Mouse (Mus musculus): ENCODE data around the gene 1700037H04Rik. TPM values are rescaled to one million over a fixed set of nuclear protein-coding genes. Genes with fewer than 3 reads are reported as not detected.

1700037H04Rik gene
- polyA plus RNA-seq, 1 experiment from 2014 or later = 142 TPM

- Histone ChIP-seq H3K27ac (no peak overlapping the region), H3K4me1 (replicated peaks) (peaks cover 66% of the 10 kb centered on the region), H3K27me3 (ENCODE audit: insufficient read depth, poor library complexity, severe bottlenecking) (peaks cover 33% of the 10 kb centered on the region), H3K9me3 (no peaks in the 10 kb centered on the region), H3K36me3 (peaks cover 43% of the 10 kb centered on the region), H3K4me3 (no peak overlapping the region)
- WGBS = 91% methylated on average over 1 of the region's 1 CpGs
- DNase-seq (ENCODE audit: low spot score) = no peak
Observed at GRCm38 (mm10) chr2:131175945-131176309, 16.0 kb upstream of the 1700037H04Rik start.

- 73% methylated on average over 3 of the region's 3 CpGs for WGBS
Observed at GRCm38 (mm10) chr2:131175286-131175944, 15.5 kb upstream of the 1700037H04Rik start.

GRCm38 (mm10) chr2:131174700-131175099 lies 14.8 kb upstream of the 1700037H04Rik start:
- H3K4me3 ChIP-seq = peak overlapping the region; percentile 55
- peaks cover 70% of the 10 kb centered on the region for H3K4me1 ChIP-seq (replicated peaks)
- peaks cover 45% of the 10 kb centered on the region for H3K27me3 ChIP-seq (ENCODE audit: insufficient read depth, poor library complexity, severe bottlenecking)
- H3K9me3 ChIP-seq = no peaks in the 10 kb centered on the region
- 6% methylated on average over 11 of the region's 11 CpGs for WGBS
- DNase-seq (ENCODE audit: low spot score) = peak; percentile 67
- H3K36me3 ChIP-seq = peaks cover 43% of the 10 kb centered on the region
- no peak overlapping the region for H3K27ac ChIP-seq

More at GRCm38 (mm10) chr2:131175286-131175944, 15.5 kb upstream of the 1700037H04Rik start:
- DNase-seq (ENCODE audit: low spot score) = no peak
- no peak overlapping the region for H3K27ac ChIP-seq
- H3K4me3 ChIP-seq = no peak overlapping the region
- peaks cover 70% of the 10 kb centered on the region for H3K4me1 ChIP-seq (replicated peaks)
- no peaks in the 10 kb centered on the region for H3K9me3 ChIP-seq
- peaks cover 43% of the 10 kb centered on the region for H3K36me3 ChIP-seq
- peaks cover 38% of the 10 kb centered on the region for H3K27me3 ChIP-seq (ENCODE audit: insufficient read depth, poor library complexity, severe bottlenecking)

GRCm38 (mm10) chr2:131172322-131172721 lies 12.4 kb upstream of the 1700037H04Rik start:
- Histone ChIP-seq H3K27me3 (ENCODE audit: insufficient read depth, poor library complexity, severe bottlenecking) (peaks cover 47% of the 10 kb centered on the region), H3K9me3 (no peaks in the 10 kb centered on the region), H3K27ac (no peak overlapping the region), H3K4me3 (no peak overlapping the region), H3K4me1 (replicated peaks) (peaks cover 58% of the 10 kb centered on the region), H3K36me3 (peaks cover 32% of the 10 kb centered on the region)
- DNase-seq (ENCODE audit: low spot score) = no peak
- WGBS = 37% methylated on average over 9 of the region's 9 CpGs

- Histone ChIP-seq H3K4me1 (replicated peaks) (peaks cover 50% of the 10 kb centered on the region), H3K4me3 (peak overlapping the region; percentile 41), H3K9me3 (no peaks in the 10 kb centered on the region), H3K36me3 (peaks cover 24% of the 10 kb centered on the region), H3K27ac (no peak overlapping the region), H3K27me3 (ENCODE audit: insufficient read depth, poor library complexity, severe bottlenecking) (peaks cover 47% of the 10 kb centered on the region)
- 3% methylated on average over 43 of the region's 43 CpGs for WGBS
- peak; percentile 23 for DNase-seq (ENCODE audit: low spot score)
Observed at GRCm38 (mm10) chr2:131171401-131172104, 11.7 kb upstream of the 1700037H04Rik start.

GRCm38 (mm10) chr2:131170936-131171335 lies 11.1 kb upstream of the 1700037H04Rik start:
- Histone ChIP-seq H3K36me3 (peaks cover 18% of the 10 kb centered on the region), H3K9me3 (no peaks in the 10 kb centered on the region), H3K27me3 (ENCODE audit: insufficient read depth, poor library complexity, severe bottlenecking) (peaks cover 47% of the 10 kb centered on the region), H3K27ac (no peak overlapping the region), H3K4me1 (replicated peaks) (peaks cover 44% of the 10 kb centered on the region), H3K4me3 (peak overlapping the region; percentile 41)
- DNase-seq (ENCODE audit: low spot score) = no peak
- 12% methylated on average over 9 of the region's 9 CpGs for WGBS

GRCm38 (mm10) chr2:131168914-131169313 lies 9.0 kb upstream of the 1700037H04Rik start:
- Histone ChIP-seq H3K27me3 (ENCODE audit: insufficient read depth, poor library complexity, severe bottlenecking) (peaks cover 45% of the 10 kb centered on the region), H3K4me3 (no peak overlapping the region), H3K27ac (no peak overlapping the region), H3K4me1 (replicated peaks) (peaks cover 27% of the 10 kb centered on the region), H3K36me3 (peaks cover 13% of the 10 kb centered on the region; the same call in 1 of the 2 replicates), H3K9me3 (no peaks in the 10 kb centered on the region)
- no peak for DNase-seq (ENCODE audit: low spot score)
- 77% methylated on average over 1 of the region's 1 CpGs for WGBS

GRCm38 (mm10) chr2:131167984-131168383 lies 8.1 kb upstream of the 1700037H04Rik start:
- Histone ChIP-seq H3K27me3 (ENCODE audit: insufficient read depth, poor library complexity, severe bottlenecking) (peaks cover 35% of the 10 kb centered on the region), H3K27ac (no peak overlapping the region), H3K4me3 (no peak overlapping the region), H3K36me3 (peaks cover 13% of the 10 kb centered on the region; the same call in 1 of the 2 replicates), H3K9me3 (no peaks in the 10 kb centered on the region), H3K4me1 (replicated peaks) (peaks cover 27% of the 10 kb centered on the region)
- WGBS = 92% methylated on average over 6 of the region's 6 CpGs
- no peak for DNase-seq (ENCODE audit: low spot score)

- no peaks in the 10 kb centered on the region for H3K9me3 ChIP-seq
- no peak overlapping the region for H3K4me3 ChIP-seq
- H3K4me1 ChIP-seq (replicated peaks) = peaks cover 18% of the 10 kb centered on the region; the same call in 1 of the 2 replicates
- H3K27me3 ChIP-seq (ENCODE audit: insufficient read depth, poor library complexity, severe bottlenecking) = peaks cover 17% of the 10 kb centered on the region
- H3K27ac ChIP-seq = no peak overlapping the region
- H3K36me3 ChIP-seq = no peaks in the 10 kb centered on the region; the same call in 1 of the 2 replicates
- DNase-seq (ENCODE audit: low spot score) = no peak
- 90% methylated on average over 2 of the region's 2 CpGs for WGBS
Observed at GRCm38 (mm10) chr2:131166172-131166571, 6.3 kb upstream of the 1700037H04Rik start.

GRCm38 (mm10) chr2:131163924-131164323 lies 4.0 kb upstream of the 1700037H04Rik start:
- Histone ChIP-seq H3K27ac (no peak overlapping the region), H3K4me3 (no peak overlapping the region), H3K4me1 (replicated peaks) (peaks cover 20% of the 10 kb centered on the region), H3K27me3 (ENCODE audit: insufficient read depth, poor library complexity, severe bottlenecking) (no peaks in the 10 kb centered on the region), H3K9me3 (no peaks in the 10 kb centered on the region), H3K36me3 (no peaks in the 10 kb centered on the region)
- no peak for DNase-seq (ENCODE audit: low spot score)
- WGBS = 80% methylated on average over 7 of the region's 7 CpGs

GRCm38 (mm10) chr2:131160671-131161111 lies 810 bp upstream of the 1700037H04Rik start:
- no peak for DNase-seq (ENCODE audit: low spot score)
- Histone ChIP-seq H3K27me3 (ENCODE audit: insufficient read depth, poor library complexity, severe bottlenecking) (no peaks in the 10 kb centered on the region), H3K4me3 (peak overlapping the region; percentile 86), H3K4me1 (replicated peaks) (peaks cover 47% of the 10 kb centered on the region), H3K9me3 (no peaks in the 10 kb centered on the region), H3K36me3 (peaks cover 7% of the 10 kb centered on the region), H3K27ac (peak overlapping the region; percentile 95)
- WGBS = under 1% methylated on average over 17 of the region's 17 CpGs

GRCm38 (mm10) chr2:131159491-131159910 lies 380 bp downstream of the 1700037H04Rik start:
- Histone ChIP-seq H3K27me3 (ENCODE audit: insufficient read depth, poor library complexity, severe bottlenecking) (no peaks in the 10 kb centered on the region), H3K9me3 (no peaks in the 10 kb centered on the region), H3K4me1 (replicated peaks) (peaks cover 47% of the 10 kb centered on the region), H3K36me3 (peaks cover 19% of the 10 kb centered on the region), H3K4me3 (peak overlapping the region; percentile 86), H3K27ac (peak overlapping the region; percentile 95)
- WGBS = under 1% methylated on average over 18 of the region's 18 CpGs
- no peak for DNase-seq (ENCODE audit: low spot score)

- no peak overlapping the region for H3K27ac ChIP-seq
- H3K36me3 ChIP-seq = peaks cover 43% of the 10 kb centered on the region
- H3K4me3 ChIP-seq = no peak overlapping the region
- H3K27me3 ChIP-seq (ENCODE audit: insufficient read depth, poor library complexity, severe bottlenecking) = no peaks in the 10 kb centered on the region
- 94% methylated on average over 7 of the region's 7 CpGs for WGBS
- no peaks in the 10 kb centered on the region for H3K9me3 ChIP-seq
- DNase-seq (ENCODE audit: low spot score) = no peak
- peaks cover 52% of the 10 kb centered on the region for H3K4me1 ChIP-seq (replicated peaks)
Observed at GRCm38 (mm10) chr2:131156987-131157386, 2.9 kb downstream of the 1700037H04Rik start.

All from hindbrain, embryonic 10.5 days (tissue).